8 mouse cellular contexts compared by ENCODE assay signal in the genomic region with DNA sequence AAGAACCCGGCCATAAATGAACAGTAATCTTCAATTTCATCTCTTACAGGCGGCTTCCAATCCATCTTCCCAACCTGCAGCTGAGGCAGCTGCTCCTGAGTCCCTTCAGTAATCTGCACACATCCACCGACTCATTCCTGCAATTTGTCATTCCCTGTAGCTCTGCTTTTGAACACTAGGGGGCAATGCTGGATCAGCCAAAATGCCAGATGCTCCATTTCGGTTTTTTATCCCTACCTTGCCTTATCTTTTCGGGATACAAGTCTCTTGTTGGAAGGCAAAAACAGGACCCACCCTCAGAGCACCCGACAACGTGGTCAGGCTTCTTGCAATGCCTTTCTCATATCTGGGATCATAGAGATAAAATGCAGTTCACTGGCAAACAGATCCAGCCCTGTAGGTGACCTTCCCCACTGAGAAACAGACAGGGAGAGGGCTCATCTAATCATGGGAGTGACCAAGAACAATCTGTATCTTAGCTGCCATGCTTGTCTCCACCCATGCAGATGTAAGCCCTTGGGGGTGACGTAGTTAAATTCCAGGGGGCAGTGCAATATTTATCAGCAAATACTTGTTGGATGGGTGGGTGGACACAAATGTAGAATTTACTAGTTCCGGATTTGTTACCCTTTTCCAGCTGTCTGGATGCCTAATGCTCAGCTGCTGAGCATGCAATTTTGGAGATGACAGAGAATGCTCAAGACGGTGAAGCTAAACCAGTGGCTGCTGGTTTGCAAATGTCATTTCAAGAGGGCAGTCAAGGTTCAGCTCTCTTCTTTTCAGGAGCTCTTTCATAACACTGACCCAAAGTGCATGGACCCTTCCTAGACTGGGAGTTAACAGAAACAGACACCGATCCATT.
A peak's percentile ranks its signal among the peaks of the same experiment; 100 is the strongest.
DNase-seq lines count a peak whose midpoint lies in the region; ATAC-seq lines count a peak whose summit lies in the region.

No protein-coding gene starts in this region.

- no peaks in the 10 kb centered on the region for H3K36me3 ChIP-seq in liver, embryonic 16.5 days (ENCODE audit: control insufficient read depth, insufficient read depth)
- H3K36me3 ChIP-seq in neural tube, embryonic 15.5 days = no peaks in the 10 kb centered on the region

- peak; percentile 78 for ATAC-seq in liver, embryonic 16.5 days (ENCODE audit: low read depth)
- ATAC-seq in neural tube, embryonic 15.5 days (ENCODE audit: low FRiP score) = peak; percentile 45

- H3K9me3 ChIP-seq in liver, embryonic 16.5 days (replicated peaks; ENCODE audit: control insufficient read depth, low read length) = no peaks in the 10 kb centered on the region
- no peaks in the 10 kb centered on the region for H3K9me3 ChIP-seq in neural tube, embryonic 15.5 days (replicated peaks)

- no peaks in the 10 kb centered on the region for H3K27me3 ChIP-seq in liver, embryonic 16.5 days (ENCODE audit: control insufficient read depth, insufficient read depth, low read depth, low read length)
- no peaks in the 10 kb centered on the region for H3K27me3 ChIP-seq in neural tube, embryonic 15.5 days (replicated peaks)

- no peak overlapping the region for H3K4me3 ChIP-seq in liver, embryonic 16.5 days (ENCODE audit: low read depth, low read length)
- H3K4me3 ChIP-seq in neural tube, embryonic 15.5 days (replicated peaks) = no peak overlapping the region

- H3K27ac ChIP-seq in liver, embryonic 16.5 days (ENCODE audit: low read length) = no peak overlapping the region
- 0 out of 2 replicates have a peak overlapping the region, but pooled peaks have one; percentile 15 for H3K27ac ChIP-seq in neural tube, embryonic 15.5 days (replicated peaks)

- H3K4me2 ChIP-seq in liver, embryonic 16.5 days (ENCODE audit: low read depth, low read length) = no peak overlapping the region
- H3K4me2 ChIP-seq in neural tube, embryonic 15.5 days = peak overlapping the region; percentile 38

- peak; percentile 78 for DNase-seq in NIH3T3 (ENCODE audit: low read depth)
- DNase-seq in cerebellum, adult 18-20 months = peak; percentile 43 to 55
- DNase-seq in forelimb bud, embryonic 11.5 days (ENCODE audit: low read depth, low spot score) = peak; percentile 81
- peak; percentile 70 to 72 for DNase-seq in heart, postnatal 36 days
- peak; percentile 71 to 92 for DNase-seq in layer of hippocampus, adult 18-20 months (ENCODE audit: low spot score in 2 of 2)
- DNase-seq in urinary bladder, postnatal 25 days (ENCODE audit: low spot score) = peak; percentile 62

- 19% methylated on average over 11 of the region's 11 CpGs for WGBS in liver, embryonic 16.5 days (ENCODE audit: insufficient replicate concordance)
- 28% methylated on average over 11 of the region's 11 CpGs for WGBS in neural tube, embryonic 15.5 days

- H3K4me1 ChIP-seq in liver, embryonic 16.5 days (ENCODE audit: control insufficient read depth, low read depth, low read length) = peaks cover 18% of the 10 kb centered on the region
- peaks cover 16% of the 10 kb centered on the region for H3K4me1 ChIP-seq in neural tube, embryonic 15.5 days

- intact Hi-C loops in heart, postnatal 36 days (cut with DNase I) = loop anchor here (1.0 to 10.0 kb wide), 3 partner anchors 89 to 580 kb away; partner anchors contain the start of genes Cdh24 and Gm17606

- H3K9ac ChIP-seq in liver, embryonic 16.5 days (ENCODE audit: low read depth, low read length) = no peak overlapping the region
- H3K9ac ChIP-seq in neural tube, embryonic 15.5 days (replicated peaks) = 0 out of 2 replicates have a peak overlapping the region, but pooled peaks have one; percentile 2
